ENCODE assay signal across 8 mouse cellular contexts in the genomic region with DNA sequence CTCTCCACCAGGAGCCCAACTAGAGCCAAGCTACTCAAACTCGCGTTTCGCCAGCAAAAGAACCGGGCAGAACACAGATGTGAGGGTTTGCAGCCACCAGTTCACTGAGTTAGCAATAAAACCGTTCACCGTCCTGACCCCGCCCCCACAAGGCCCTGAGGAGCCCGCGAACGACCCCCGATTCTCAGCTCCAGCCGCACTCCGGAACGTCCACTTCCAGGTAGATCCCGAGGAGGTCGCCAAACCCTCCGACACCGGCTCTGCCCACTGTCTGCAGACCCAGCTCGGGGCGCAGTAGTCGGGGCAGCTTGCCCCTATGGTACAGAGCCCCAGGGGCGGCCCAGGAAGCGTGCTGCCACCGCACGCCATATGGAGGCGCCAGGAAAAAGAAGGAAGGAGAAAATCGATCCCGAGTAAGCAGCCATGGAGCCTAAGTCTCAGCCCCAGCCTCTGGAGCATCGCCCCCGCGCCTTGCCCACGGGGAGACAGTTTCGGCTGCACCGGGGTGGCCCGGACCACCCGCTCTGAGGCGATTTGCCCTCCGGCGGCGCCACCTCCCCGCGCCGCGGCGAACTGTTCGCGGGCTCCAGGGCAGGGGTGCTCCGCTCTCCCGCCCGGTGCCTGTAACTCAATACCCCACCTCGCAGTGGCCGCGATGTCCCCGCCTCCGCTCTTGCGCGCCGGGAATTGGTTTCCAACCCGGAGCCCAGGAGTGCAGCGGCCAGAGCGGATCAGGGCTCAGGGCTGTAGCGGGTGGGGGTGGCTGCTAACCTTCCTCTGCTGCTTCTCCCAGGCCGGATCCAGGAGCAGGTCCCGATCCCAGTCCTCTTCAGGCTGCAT. TPM values are rescaled to one million over a fixed set of nuclear protein-coding genes. Genes with fewer than 3 reads are reported as not detected.
DNase-seq lines count a peak whose midpoint lies in the region; ATAC-seq and TF ChIP-seq lines count a peak whose summit lies in the region.

No protein-coding gene starts in this region.

- H3K4me1 ChIP-seq in ES-Bruce4 (ENCODE audit: control insufficient read depth, insufficient read depth, low read length) = peaks cover 3% of the 10 kb centered on the region
- H3K4me1 ChIP-seq in forebrain, embryonic 12.5 days = peaks cover 27% of the 10 kb centered on the region
- peaks cover 5% of the 10 kb centered on the region; the same call in 1 of the 2 replicates for H3K4me1 ChIP-seq in heart, postnatal 0 days (ENCODE audit: control insufficient read depth, insufficient read depth)
- no peaks in the 10 kb centered on the region; the same call in 1 of the 2 replicates for H3K4me1 ChIP-seq in lung, adult 2 months (ENCODE audit: control insufficient read depth, insufficient read depth, low read length)
- peaks cover 6% of the 10 kb centered on the region for H3K4me1 ChIP-seq in olfactory bulb, adult 2 months (ENCODE audit: control insufficient read depth, insufficient read depth, low read length)

- peak; percentile 76 for ATAC-seq in forebrain, embryonic 12.5 days (ENCODE audit: low FRiP score)
- ATAC-seq in heart, postnatal 0 days (ENCODE audit: insufficient read depth, low read depth) = peak; percentile 68

- peak overlapping the region; percentile 91 for H3K4me3 ChIP-seq in ES-Bruce4 (ENCODE audit: low read depth, low read length)
- peak overlapping the region; percentile 76 for H3K4me3 ChIP-seq in forebrain, embryonic 12.5 days (replicated peaks)
- peak overlapping the region; percentile 84 for H3K4me3 ChIP-seq in heart, postnatal 0 days (ENCODE audit: low read depth, low read length)
- H3K4me3 ChIP-seq in lung, adult 2 months (replicated peaks; ENCODE audit: extremely low read depth, low read depth, low read length) = peak overlapping the region; percentile 91
- peak overlapping the region; percentile 60 for H3K4me3 ChIP-seq in olfactory bulb, adult 2 months (ENCODE audit: insufficient read depth, low read depth, low read length)

- H3K27me3 ChIP-seq in ES-Bruce4 (ENCODE audit: control insufficient read depth, insufficient read depth, low read length, poor library complexity, severe bottlenecking) = no peaks in the 10 kb centered on the region
- H3K27me3 ChIP-seq in forebrain, embryonic 12.5 days = peaks cover 11% of the 10 kb centered on the region; the same call in 1 of the 2 replicates
- no peaks in the 10 kb centered on the region for H3K27me3 ChIP-seq in heart, postnatal 0 days (ENCODE audit: control insufficient read depth, insufficient read depth, low read length)

- no peak for TF ChIP-seq POLR2A in ES-Bruce4 (IDR thresholded peaks at IDR 0.05; ENCODE audit: insufficient read depth, low read length)
- no peak for TF ChIP-seq POLR2A in lung, adult 2 months (IDR thresholded peaks at IDR 0.05; ENCODE audit: borderline replicate concordance, extremely low read depth, low read depth, low read length)
- TF ChIP-seq POLR2A in olfactory bulb, adult 2 months (IDR thresholded peaks at IDR 0.05; ENCODE audit: insufficient read depth, low read depth, low read length) = no peak; the same call in 1 of the 2 replicates

- peak; percentile 34 for DNase-seq in brain, embryonic 18.5 days (ENCODE audit: low read depth, low spot score)
- DNase-seq in heart, postnatal 0 days (ENCODE audit: low spot score) = peak; percentile 74
- peak; percentile 68 to 79 for DNase-seq in kidney, postnatal 36 days
- DNase-seq in lung, adult 2 months = peak; percentile 78
- peak; percentile 79 for DNase-seq in thymus, postnatal 0 days (ENCODE audit: low spot score)

- TF ChIP-seq EP300 in ES-Bruce4 (IDR thresholded peaks at IDR 0.05; ENCODE audit: insufficient read depth, low read depth, low read length) = no peak
- no peak for TF ChIP-seq EP300 in heart, postnatal 0 days (IDR thresholded peaks at IDR 0.05; ENCODE audit: low read depth)

- under 1% methylated on average over 62 of the region's 64 CpGs for whole genome bisulfite sequencing in forebrain, embryonic 12.5 days
- WGBS in heart, postnatal 0 days = under 1% methylated on average over 62 of the region's 64 CpGs
- WGBS in lung, adult 2 months = under 1% methylated on average over 64 of the region's 64 CpGs
- under 1% methylated on average over 64 of the region's 64 CpGs for WGBS in olfactory bulb, adult 2 months

- peak overlapping the region; percentile 95 for H3K4me2 ChIP-seq in forebrain, embryonic 12.5 days
- H3K4me2 ChIP-seq in heart, postnatal 0 days (ENCODE audit: low read depth, low read length) = peak overlapping the region; percentile 95

- H3K9ac ChIP-seq in ES-Bruce4 (ENCODE audit: low read depth, poor library complexity, severe bottlenecking) = peak overlapping the region; percentile 88
- peak overlapping the region; percentile 86 for H3K9ac ChIP-seq in forebrain, embryonic 12.5 days
- peak overlapping the region; percentile 79 for H3K9ac ChIP-seq in heart, postnatal 0 days (replicated peaks; ENCODE audit: low read depth, low read length)

- H3K27ac ChIP-seq in ES-Bruce4 (ENCODE audit: insufficient read depth, low read length) = peak overlapping the region; percentile 38
- peak overlapping the region; percentile 94 for H3K27ac ChIP-seq in forebrain, embryonic 12.5 days
- peak overlapping the region; percentile 95 for H3K27ac ChIP-seq in heart, postnatal 0 days (ENCODE audit: low read depth)
- H3K27ac ChIP-seq in olfactory bulb, adult 2 months (ENCODE audit: insufficient read depth, low read depth, low read length) = peak overlapping the region; percentile 56

- no peaks in the 10 kb centered on the region for H3K36me3 ChIP-seq in ES-Bruce4 (ENCODE audit: control insufficient read depth, insufficient read depth, low read length, poor library complexity, severe bottlenecking)
- H3K36me3 ChIP-seq in forebrain, embryonic 12.5 days (replicated peaks) = no peaks in the 10 kb centered on the region
- H3K36me3 ChIP-seq in heart, postnatal 0 days (replicated peaks; ENCODE audit: control insufficient read depth, insufficient read depth, low read length) = no peaks in the 10 kb centered on the region

- TF ChIP-seq CTCF in ES-Bruce4 (IDR thresholded peaks at IDR 0.05; ENCODE audit: low read depth, low read length) = no peak
- TF ChIP-seq CTCF in heart, postnatal 0 days (IDR thresholded peaks at IDR 0.05; ENCODE audit: low read depth) = peak; percentile 3
- no peak for TF ChIP-seq CTCF in lung, adult 2 months (IDR thresholded peaks at IDR 0.05; ENCODE audit: insufficient read depth, low read length)
- TF ChIP-seq CTCF in olfactory bulb, adult 2 months (IDR thresholded peaks at IDR 0.05; ENCODE audit: insufficient read depth, low read depth, low read length) = peak; percentile 61; the same call in 1 of the 2 replicates

- H3K9me3 ChIP-seq in ES-Bruce4 (replicated peaks; ENCODE audit: control insufficient read depth, insufficient read depth, low read length, poor library complexity, severe bottlenecking) = no peaks in the 10 kb centered on the region
- H3K9me3 ChIP-seq in forebrain, embryonic 12.5 days = no peaks in the 10 kb centered on the region
- no peaks in the 10 kb centered on the region for H3K9me3 ChIP-seq in heart, postnatal 0 days (replicated peaks; ENCODE audit: control insufficient read depth, low read length)

RNA-seq across cellular contexts. Expression of gene Actn1, which starts 0.7 kb away (rescaled TPM):
- polyA plus RNA-seq in ES-Bruce4 (2011; ENCODE audit: insufficient read depth, insufficient read length, low read depth, missing spikeins) = 193 and 203 TPM in 2 replicates
- polyA plus RNA-seq in forebrain, embryonic 12.5 days (2016; fragmentation: Nextera tagmentation; extraction: Ambion mirVana) = 18.5 and 21.9 TPM in 2 replicates
- total RNA-seq in heart, postnatal 0 days (2014; rRNA removed; ENCODE audit: low replicate concordance) = 53.0 and 85.3 TPM in 2 replicates
- polyA plus RNA-seq in heart, postnatal 0 days (2015; fragmentation: Nextera tagmentation; extraction: Ambion mirVana) = 13.8 and 15.7 TPM in 2 replicates
- 74.9 and 95.5 TPM in 2 replicates for polyA plus RNA-seq in lung, adult 2 months (2012; rRNA removed)
- polyA plus RNA-seq in olfactory bulb, adult 2 months (2012; ENCODE audit: insufficient read depth, insufficient read length, low replicate concordance, missing spikeins) = not detected in 2 replicates
- polyA plus RNA-seq in thymus, postnatal 0 days (2015; fragmentation: Nextera tagmentation; extraction: Ambion mirVana) = 36.9 and 41.0 TPM in 2 replicates

Comparison
In these comparisons a context has a peak if more than half of its experiments do, and no peak if none do; other contexts are left out.
1. Peak in every context shown above with its lines: DNase-seq, ATAC-seq, H3K4me3 ChIP-seq and H3K27ac ChIP-seq.
2. H3K27ac ChIP-seq: peak in every context shown above with its lines; median percentile 95 in heart, postnatal 0 days; 94 in forebrain, embryonic 12.5 days; 56 in olfactory bulb, adult 2 months; 38 in ES-Bruce4.
3. CTCF ChIP-seq: peak in heart, postnatal 0 days (single experiment) and olfactory bulb, adult 2 months (single experiment); none in ES-Bruce4 (single experiment) and lung, adult 2 months (single experiment).